Mouse (Mus musculus) layer of hippocampus, adult 11-12 months (tissue): ENCODE measurements around the gene Abraxas1.

Experiments used
- DNase-seq: peaks from one replicate; pipeline ENCODE4 v3.0.0; 2022; ENCODE audit warnings: low spot score

Abraxas1 gene

DNA sequence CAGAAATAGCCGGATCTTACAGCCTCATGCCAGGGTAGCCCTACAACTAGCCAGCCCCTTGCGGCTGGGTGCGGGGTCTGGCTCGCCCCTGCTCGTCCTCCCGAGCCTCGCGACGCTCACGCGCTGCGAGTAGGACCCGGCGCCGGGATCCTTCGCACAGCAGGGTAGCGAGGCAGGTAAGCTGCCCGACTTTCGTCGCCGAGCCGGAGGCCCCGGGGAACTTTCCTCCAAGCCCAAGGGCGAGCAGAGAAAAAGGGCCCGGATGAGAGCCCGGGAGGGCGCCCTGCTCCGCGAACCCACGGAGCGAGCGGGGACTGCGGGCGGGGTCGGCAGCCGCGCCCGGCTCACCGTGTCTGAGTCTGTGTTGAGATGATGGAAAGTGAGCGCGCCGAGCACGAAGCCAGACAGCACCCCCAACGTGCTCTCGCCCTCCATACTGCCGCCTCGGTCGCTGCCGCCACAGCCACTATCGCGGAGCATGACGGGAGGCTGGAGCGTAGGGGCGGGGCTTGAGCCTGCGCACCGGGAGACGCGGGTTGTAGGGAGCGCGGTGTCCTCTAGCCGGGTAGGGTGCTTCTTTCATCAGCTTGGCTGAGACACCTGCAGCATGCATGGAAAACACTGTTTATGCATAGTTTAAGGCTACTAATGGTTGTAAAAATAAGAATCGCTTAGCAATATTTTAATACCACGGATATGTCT is at the start of gene Abraxas1:
TSS of gene Abraxas1 (minus strand) at position 483 of the 702 bp plus-strand sequence.
- peak; percentile 83 for DNase-seq

DNA sequence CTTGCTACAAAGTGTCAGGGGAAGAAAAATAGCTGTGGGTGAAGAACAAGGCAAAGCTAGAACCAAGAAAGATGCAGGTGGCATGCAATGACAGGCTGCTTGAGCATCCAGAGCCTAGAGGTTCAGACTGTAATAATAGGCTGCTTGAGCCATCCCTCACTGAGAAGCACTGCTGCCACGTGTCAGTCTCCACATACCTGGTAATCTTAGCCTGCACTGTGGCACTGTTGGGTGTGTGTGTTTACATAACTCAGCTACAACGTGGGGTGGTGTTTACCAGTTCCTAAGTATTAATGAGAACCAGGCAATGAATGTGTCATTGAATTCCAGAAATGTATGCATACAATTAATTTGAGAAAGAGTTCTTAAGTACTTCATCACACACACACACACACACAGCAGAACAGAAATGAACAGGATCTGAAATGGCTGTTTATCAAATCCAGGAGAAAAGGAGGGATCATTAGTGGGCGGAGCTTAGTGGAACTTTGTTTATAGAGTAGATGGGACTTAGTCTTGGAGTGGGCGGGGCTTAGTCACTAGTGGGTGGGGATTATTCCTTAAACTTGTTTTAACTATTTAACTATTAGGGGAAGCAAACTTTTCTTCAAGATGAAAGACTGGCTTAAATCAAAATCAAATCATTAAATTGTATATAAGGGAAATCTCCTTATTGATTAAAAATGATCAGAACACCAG is 48.6 kb upstream of the Abraxas1 start:
- no peak for DNase-seq

DNA sequence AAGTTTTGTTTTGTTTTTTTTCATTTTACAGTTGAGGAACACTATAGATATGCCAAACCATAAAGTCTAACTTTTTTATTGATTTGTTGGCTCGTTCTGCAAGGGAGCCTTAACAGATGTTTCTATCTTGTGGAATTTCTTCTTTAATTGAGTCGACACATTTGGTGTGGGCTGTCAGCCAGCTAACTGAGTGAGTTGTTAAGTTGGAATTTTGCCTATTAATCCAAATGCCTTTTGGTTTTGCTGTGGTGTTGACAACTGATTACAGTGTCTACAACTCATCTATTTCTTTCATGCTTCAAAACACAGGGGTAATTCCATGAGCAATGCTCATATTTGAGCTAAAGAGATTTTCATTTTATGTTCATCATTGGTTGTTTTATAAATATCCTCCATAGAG is 45.4 kb upstream of the Abraxas1 start:
- peak; percentile 37 for DNase-seq

DNA sequence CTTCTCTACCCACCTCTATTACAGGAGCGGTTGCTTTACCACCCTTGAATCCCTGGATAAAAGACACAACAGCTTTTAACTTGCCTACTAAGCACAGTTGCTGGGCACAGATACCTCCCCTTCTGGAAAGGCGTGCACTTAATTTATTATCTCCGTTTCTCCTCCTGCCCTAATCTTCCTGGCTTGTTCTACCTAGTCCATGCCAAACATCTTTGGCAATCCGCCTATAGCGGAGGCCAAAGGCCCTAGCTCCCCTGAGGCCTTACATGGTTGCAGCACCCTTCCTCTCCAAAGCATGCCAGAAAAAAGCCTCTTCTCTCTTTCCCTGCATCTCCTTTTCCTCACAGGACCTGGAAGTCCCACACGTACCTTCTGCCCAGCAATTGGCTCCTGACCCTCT is 43.7 kb upstream of the Abraxas1 start:
- DNase-seq: no peak

DNA sequence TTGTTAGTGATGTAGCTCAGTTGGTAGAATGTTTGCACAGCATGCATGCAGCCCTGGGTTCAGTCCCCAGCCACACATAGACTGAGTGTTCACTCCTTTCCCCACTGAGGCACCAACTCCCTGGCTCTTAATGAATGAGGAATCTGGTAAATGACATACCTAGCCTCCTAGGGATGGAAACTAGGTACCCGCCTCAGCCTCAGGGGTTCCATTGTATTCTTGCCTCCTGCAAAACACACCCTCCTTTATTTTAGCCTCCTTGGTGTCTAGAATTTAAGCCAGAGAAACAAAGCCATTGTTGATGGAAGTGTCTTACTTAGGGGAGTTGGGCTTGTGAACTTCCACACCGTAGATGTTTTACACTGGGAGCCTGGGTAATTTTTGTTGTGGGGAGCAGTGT is 42.3 kb upstream of the Abraxas1 start:
- DNase-seq: no peak

DNA sequence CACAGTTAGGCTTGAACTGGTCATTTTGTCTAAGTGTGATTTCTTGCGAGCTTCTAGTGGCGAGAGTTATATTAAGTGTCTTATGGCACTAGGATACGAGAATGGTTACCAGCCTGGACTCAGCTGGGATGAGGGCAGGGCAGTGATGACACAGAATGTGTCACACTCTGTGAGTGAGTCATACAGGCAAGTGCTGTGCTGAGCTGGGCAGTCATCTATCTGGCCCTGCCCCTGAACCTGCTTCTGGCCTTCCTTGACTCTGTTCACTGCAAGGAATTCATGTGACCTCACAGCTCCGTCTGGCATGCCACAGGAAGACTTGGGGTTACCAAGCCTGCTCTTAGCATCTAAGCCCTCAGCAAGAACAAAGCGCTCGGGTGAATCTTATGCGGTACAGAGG is 41.0 kb upstream of the Abraxas1 start:
- DNase-seq: no peak

DNA sequence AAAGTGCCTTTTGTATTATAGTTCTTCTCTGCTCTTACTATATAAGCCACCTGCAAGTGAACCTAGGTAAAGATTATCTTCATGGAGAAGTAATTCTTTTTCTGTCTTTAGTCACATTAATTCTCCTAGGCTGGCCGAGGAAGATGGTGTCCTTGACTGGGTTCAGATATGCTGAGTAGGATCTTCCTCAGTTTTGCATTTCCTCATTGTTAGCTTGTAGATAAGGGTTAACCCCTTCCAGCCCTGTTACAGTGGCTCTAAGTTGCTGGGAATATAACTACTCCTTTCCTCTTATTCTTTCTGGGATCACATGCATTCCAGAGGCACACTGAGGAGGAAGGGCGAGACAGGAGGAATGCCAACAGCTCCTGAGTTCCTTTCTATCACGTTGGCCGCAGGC is 40.4 kb upstream of the Abraxas1 start:
- no peak for DNase-seq

DNA sequence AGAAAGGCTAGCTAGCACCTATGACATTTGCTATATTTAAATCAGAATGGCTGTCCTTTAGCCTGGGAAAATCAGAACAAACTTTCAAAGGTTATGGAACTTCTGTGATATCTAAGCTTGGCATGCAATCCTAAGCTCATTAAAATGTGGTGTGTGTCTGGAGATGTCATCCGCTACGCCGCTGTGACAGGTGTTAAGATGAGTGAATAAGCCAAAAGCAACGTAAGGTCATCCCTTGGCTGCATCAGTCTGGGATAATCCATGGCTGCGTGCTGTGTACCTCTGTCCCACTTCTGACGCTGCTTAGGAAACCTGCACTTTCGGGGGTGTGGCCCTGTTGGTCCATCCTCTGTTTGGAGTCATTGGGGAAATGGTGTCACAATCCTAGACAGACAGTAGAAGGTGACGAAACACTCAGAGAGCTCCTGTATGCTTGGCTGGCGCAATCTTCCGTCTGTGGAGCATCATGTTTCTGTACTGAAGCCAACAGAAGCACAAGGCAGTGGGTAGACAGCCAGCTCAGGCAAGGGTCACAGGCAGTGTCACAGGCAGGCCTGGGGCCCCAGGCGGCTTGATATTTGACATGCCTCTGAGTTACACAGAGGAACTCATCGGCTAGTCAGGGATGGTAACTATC is 39.8 kb upstream of the Abraxas1 start:
- no peak for DNase-seq

DNA sequence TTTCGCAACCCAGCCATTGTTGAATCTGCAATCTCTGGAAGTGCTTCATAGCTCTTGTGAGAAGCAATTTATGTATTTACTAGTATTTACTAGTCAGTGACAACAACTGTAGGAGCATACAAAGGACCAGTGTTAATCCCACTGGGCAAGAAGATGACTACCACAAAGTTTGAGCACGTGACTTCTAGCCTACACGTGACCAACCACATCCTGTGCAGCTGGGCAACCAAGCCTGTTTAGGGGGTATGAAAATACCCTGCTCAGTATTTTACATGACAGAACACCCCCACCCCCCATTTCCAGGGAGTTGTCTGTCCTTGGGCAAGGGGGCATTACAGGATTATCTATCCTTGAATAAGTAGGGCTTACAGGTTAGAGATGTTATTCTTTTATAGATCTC is 35.8 kb upstream of the Abraxas1 start:
- no peak for DNase-seq

DNA sequence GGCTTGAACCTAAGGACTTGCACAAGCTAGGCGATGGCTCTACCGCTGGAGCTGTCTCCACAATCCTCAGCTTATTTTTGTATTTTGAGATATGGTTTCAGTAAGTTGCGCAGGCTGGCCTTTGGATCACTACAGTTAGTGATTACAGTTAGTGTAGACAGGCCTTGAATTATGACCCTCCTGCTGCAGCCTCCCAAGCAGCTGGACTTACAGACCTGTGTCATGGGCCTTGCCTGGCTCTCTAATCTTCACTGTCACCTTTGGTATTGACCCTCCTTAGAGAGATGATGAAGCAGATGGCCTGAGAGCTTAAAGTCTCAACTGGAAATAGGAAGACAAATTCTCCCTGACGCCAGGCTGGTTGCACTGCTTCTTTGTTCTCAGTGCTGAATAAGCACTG is 33.2 kb upstream of the Abraxas1 start:
- DNase-seq: no peak

DNA sequence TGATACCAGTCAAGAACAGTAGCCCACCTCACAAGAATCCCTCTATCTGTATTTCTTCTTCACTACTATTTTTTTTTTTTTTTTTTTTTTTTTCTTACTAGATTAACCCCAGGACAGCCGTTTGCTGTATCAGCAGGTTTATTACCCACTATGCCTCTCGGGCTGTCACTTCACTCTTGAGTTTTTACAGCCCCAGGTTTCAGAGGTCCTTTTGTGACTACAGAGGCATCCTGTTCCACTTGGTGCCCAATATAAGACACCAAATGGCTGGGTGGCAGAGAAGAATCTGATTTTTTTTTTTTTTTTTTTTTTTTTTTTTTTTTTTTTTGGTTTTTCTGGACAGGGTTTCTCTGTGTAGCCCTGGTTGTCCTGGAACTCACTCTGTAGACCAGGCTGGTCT is 26.4 kb upstream of the Abraxas1 start:
- no peak for DNase-seq

DNA sequence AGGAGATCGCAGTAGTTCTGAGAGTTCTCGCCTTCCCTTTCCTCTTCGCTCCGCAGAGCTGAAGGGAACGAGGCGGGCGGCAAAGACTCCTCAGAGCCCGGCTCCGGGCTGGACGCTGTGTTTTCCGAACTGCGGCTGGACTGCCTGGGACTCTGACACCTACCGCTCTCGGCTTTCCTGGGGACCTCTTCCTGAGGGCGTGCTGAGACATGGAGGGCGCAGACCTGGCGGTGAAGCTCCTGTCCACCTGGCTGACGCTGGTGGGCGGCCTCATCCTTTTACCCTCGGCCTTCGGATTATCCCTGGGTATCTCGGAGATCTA is 25.8 kb upstream of the Abraxas1 start:
- no peak for DNase-seq

DNA sequence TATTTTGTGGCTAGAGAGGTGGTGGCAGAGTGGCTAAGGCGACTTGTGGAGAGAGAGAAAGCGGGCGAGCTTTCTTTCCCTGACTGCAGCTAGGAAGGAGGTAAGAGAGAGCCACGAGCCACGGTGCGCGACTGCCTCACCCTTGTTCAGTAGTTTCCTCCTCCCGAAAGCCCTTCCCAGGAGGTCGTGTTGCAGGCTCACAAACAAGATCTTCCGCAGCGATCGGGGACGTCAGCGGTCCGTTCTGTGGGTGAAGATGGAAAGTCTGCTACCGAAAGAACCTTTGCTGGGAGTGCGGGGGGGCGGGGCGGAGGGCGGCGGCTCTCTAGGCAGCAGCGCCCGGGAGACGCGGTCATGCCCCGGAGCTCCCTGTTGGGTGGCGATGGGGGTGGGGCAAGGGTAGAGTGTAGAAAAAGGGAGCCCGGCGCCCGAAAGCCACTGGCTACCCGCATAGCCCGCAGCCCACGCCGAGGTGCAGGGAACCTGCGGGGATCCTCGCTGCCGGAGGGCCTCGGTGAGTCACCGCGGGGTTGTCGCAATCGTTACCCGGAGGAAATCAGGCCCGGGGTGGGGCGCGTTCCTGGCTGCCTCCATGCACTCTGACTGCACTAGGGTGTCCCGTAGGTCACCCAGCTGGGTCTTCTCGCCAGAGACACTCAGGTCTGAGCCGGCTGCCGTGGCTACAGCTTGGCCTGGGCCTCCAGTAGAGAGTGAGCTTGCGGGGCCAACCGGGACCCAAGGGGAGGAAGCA is 25.3 kb upstream of the Abraxas1 start:
- peak; percentile 36 for DNase-seq

DNA sequence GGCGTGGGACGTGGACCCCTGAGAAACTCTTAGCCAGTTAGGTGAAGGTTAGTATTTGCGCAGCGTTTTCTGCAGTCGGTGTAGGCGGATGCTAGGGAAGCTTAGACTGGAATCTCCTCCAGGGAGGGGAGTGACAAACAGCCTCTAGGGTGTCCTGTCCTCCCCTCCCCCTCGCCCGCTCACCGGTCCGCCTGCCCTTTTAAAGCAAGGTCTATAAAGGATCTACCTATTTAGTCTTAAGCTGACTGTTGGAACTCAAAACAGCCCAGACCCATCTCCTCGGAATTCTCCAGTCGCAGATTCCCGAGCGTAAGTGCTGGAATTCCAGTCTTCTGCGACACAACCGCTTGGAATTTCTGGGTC is 24.7 kb upstream of the Abraxas1 start, which contains the start of gene Gpat3:
TSS of gene Gpat3 (plus strand) at position 229 of the 363 bp plus-strand sequence.
- peak; percentile 15 for DNase-seq

DNA sequence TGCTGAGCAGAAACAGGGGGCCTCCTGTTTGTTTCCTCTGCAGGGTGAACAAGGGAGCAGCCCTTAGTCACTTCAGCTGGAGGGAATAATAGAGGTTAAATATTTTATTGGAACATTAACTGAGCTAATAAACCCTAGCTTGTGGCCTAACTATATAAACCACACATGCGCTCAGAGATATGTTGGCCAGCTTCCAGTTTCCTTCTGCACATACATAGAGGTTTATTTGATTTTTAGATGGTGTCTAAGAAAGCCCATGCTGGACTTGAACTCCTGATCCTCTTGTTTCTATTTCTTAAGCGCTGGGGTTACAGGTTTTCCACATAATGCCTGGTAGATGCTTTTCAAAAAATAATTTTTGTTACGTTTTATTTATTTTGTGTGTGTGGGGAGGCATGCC is 23.7 kb upstream of the Abraxas1 start:
- DNase-seq: no peak

DNA sequence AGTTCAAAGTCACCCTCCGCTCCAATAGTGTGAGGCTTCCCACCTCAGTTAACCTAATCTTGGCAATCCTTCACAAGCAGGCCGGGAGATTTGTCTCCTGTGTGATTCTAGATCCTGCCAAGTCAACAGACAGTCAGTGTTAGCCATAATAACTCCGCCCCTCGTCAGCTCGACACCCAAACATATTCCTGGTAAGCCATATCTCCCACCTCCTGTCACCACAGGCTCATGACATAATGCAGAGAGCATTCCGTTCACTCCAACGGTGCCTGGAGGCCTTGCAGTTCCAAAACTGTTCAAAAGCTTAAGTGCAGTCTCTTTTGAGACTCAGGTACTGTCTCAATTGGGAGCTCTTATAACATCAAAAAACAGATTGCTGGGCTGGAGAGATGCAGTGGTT is 17.1 kb upstream of the Abraxas1 start:
- DNase-seq: no peak

DNA sequence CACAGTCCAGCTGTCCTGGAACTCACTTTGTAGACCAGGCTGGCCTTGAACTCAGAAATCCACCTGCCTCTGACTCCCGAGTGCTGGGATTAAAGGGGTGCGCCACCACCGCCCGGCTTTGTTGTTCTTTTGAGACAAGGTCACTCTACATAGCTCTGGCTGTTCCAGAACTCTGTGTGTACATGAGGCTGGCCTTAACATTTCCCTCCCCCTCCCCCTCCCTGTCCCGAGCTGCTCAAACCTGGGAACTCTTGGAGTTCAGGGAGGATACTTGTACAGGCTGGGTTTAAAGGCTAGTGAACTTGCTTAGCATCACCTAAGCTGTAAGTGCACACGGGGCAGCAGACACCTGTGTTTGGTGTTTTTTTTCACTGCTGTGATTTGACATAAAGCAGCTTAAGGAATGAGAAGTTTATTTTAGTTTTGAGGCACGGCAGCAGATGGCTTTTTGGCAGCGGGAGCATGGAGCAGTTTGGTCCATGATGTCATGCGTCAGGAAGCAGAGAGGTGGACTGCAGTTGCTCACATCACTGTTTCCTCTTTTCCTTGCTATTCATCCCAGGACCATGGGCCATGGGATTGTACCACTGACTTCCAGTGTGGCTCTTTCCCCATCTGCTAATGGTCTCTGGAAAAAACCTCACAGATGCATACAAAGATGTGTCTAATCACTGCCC is 15.2 kb upstream of the Abraxas1 start:
- no peak for DNase-seq

DNA sequence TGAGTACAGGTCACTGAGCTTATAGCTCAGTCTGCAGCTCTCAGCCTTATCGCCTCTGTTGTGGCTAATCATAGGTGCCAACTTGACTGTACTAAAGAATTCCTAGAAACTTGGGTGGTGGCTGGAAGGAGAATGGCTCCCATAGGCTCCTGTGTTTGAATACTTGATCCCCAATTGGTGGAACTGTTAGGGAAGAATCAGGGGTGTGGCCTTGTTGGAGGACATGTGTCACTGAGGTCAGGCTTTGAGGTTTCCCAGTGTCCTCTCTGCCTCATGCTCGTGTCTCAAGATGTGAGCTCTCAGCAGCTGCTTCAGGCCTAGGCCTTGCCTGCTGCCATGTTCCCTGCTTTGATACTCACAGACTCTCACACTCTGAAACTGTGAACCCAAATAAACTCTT is 13.1 kb upstream of the Abraxas1 start:
- no peak for DNase-seq

DNA sequence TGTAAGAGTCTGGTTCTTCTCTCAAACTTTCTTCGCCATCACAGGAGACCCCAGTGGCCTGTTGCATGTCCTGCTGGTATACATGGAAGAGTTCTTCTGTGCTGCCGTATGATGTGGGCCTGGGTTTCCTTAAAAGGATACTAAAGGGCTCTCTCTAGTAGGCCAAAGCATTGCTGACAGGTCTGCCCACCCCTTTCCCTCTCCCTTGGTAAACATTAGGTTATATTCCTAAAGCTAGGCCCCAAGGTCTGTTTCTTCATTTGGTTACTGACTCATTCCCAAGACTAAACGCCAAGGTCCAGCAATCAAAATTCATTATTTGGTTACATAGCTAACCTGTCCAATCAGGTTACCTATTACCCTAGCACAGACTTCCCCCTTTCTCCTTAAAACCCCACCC is 11.9 kb upstream of the Abraxas1 start:
- no peak for DNase-seq

DNA sequence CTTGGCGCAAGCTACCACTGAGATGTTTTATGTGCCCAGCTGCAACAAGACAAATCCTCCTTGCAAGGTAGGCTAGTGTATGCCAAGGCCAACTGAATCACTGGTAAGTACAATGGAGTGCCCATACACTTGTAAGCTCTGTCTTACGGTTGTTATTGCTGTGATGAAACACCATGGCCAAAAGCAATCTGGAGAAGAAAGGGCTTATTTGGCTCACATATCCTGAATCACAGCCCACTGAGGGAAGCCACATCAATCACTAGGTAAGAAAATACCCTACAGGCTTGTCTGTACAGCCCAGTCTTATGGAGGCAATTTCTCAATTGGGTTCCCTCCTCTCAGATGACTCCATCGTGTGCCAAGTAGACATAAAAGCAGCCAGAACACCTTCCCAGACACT is 7.9 kb upstream of the Abraxas1 start:
- no peak for DNase-seq

DNA sequence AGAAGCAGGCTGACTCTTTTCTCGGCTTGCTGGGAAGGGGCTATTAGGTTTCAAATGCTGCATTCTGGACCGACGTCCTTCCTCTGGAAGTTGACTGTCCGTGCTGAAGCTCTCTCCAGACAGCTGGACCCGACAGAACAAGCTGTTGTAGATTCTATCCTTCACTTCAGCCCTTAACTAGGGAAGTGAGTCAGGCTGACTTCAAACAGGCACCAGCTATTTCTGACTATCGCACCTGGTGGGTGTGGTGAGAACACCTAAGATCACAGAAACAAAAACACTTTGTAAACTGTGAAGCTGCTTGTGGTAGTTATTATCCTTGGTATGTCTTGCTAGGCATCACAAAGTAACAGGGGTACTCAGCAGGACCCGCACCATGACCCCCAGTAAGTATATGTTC is 5.8 kb upstream of the Abraxas1 start:
- DNase-seq: no peak

DNA sequence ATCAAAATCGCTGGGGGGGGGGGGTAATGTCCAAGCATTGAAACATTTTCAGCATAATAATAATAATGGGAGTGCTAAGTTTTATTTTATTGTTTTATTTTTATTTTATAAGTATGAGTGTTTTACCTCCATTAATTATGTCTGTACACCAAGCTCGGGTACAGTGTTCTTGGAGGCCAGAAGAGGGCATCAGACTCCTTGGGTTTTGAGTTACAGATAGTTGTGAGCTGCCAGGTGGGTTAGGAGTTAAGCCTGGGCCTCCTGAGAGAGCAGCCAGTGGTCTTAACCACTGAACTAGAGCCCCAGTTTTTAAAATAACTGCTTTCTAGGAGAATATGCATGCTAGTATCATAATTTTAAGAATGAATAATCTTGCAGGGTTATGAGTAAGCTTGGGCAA is 5.2 kb upstream of the Abraxas1 start:
- no peak for DNase-seq
